Mouse (Mus musculus): ENCODE measurements at regions not wholly inside any gene's neighbourhood (a gene's known extent, or its start where the extent isn't known, plus 50 kb on each side); places are given as distances from the start of the nearest gene placed in this dataset.

DNA sequence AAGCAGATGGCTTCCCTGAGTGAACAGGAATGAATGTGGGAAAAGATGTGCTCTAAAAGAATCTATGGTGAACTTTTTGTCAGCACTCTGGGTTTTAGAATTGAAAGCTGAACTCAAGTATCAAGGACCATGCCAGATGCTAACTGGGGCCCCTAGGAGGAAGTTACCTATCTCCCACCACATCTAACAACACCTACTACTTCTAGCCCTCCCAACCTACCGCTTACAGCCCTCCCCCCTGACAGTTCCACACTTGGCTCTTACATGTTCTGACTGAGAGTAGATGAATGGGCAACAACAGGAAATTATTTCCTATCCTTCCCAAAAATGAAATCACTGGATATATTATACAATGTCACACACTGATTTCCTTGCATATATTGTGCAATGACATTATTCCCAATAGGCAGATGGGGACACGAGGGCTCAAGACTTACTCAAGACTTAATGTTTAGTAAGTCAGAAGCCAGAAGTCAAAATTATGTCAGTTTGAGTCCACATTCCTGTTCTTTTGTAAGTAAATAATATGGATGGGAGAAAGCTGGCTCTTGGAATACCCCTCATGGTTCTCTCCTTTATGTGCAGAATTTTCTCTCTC, 506.1 kb upstream of the A1bg start:
- no peak overlapping the region for H3K9ac ChIP-seq
- H3K4me3 ChIP-seq = no peak overlapping the region
- no peaks in the 10 kb centered on the region for H3K36me3 ChIP-seq
- H3K27me3 ChIP-seq = no peaks in the 10 kb centered on the region
- no peak overlapping the region for H3K4me2 ChIP-seq (replicated peaks)
- H3K27ac ChIP-seq = no peak overlapping the region
- 92% methylated on average over 2 of the region's 2 CpGs for WGBS
- no peak for ATAC-seq (ENCODE audit: insufficient number of reproducible peaks, insufficient read depth, low FRiP score, low TSS enrichment)
- no peaks in the 10 kb centered on the region for H3K9me3 ChIP-seq
- no peaks in the 10 kb centered on the region for H3K4me1 ChIP-seq

DNA sequence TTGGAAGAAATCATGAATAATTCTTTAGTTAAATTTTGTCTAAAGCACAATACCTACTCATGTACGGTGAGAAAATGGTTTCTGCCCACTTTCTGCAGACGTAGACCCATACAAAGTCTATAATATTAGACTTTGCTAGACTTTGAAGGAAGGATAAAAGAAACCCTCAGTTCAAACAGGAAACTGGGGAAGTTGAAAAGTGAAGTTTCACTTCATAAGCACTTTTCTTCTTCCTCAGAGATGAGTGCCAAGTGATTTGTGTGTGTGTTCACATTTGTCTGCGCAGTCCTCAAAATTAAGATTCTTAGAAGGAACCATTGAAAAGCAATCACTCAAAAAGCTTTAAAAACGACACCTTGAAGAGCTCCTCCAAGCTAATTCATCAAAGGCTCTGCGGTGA, 500.2 kb upstream of the A1bg start:
- Histone ChIP-seq H3K36me3 (no peaks in the 10 kb centered on the region), H3K27ac (no peak overlapping the region), H3K9ac (no peak overlapping the region), H3K27me3 (no peaks in the 10 kb centered on the region), H3K9me3 (no peaks in the 10 kb centered on the region), H3K4me2 (replicated peaks) (no peak overlapping the region), H3K4me3 (no peak overlapping the region), H3K4me1 (no peaks in the 10 kb centered on the region)
- ATAC-seq (ENCODE audit: insufficient number of reproducible peaks, insufficient read depth, low FRiP score, low TSS enrichment) = no peak
- WGBS = 87% methylated on average over 5 of the region's 5 CpGs

DNA sequence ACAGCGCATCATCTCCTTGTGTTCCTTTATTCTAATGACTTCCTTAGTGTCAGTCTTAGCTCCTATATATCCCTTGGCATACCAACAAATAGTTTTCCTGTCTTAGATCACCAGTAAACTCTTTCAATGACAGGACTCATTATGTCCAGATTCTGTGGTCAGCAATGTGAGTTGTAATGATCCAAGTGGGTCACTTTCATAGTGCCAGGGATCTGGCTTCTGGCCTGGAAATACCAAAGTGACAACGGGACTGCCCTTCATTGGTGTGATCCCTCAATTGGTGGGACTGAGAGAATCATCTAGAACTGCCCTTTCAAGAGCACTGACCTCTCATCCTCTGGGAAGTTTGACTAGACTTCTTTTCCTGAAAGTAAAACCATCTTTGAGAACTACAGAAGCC, 494.7 kb upstream of the A1bg start:
- H3K4me3 ChIP-seq = no peak overlapping the region
- no peaks in the 10 kb centered on the region for H3K36me3 ChIP-seq
- H3K9me3 ChIP-seq = no peaks in the 10 kb centered on the region
- no peak overlapping the region for H3K4me2 ChIP-seq (replicated peaks)
- no peak for ATAC-seq (ENCODE audit: insufficient number of reproducible peaks, insufficient read depth, low FRiP score, low TSS enrichment)
- no peak overlapping the region for H3K9ac ChIP-seq
- H3K4me1 ChIP-seq = no peaks in the 10 kb centered on the region
- 87% methylated on average over 2 of the region's 2 CpGs for WGBS
- H3K27me3 ChIP-seq = no peaks in the 10 kb centered on the region
- no peak overlapping the region for H3K27ac ChIP-seq

DNA sequence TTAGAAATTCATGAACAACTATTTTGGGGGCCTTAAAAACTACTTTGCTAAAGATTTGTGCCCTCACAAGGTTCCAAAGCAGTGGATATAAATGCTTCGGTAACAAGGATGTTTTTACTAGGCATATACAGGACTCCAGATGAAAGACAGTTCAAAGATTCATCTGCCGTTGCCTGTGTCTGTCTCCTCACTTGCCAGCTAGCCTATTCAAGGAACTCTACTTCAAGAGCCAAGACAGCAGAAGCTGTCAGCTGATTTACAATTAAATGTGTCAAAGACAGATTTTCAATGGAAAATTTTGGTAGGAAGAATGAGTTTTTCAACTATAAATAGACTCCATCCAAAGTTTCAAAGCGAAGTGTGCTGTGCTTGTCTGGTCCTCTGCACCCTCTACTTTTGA, 494.0 kb upstream of the A1bg start:
- Histone ChIP-seq H3K4me3 (no peak overlapping the region), H3K36me3 (no peaks in the 10 kb centered on the region), H3K9me3 (no peaks in the 10 kb centered on the region), H3K27ac (no peak overlapping the region), H3K9ac (no peak overlapping the region), H3K27me3 (no peaks in the 10 kb centered on the region), H3K4me2 (replicated peaks) (no peak overlapping the region), H3K4me1 (no peaks in the 10 kb centered on the region)
- 80% methylated on average over 3 of the region's 3 CpGs for WGBS
- no peak for ATAC-seq (ENCODE audit: insufficient number of reproducible peaks, insufficient read depth, low FRiP score, low TSS enrichment)

DNA sequence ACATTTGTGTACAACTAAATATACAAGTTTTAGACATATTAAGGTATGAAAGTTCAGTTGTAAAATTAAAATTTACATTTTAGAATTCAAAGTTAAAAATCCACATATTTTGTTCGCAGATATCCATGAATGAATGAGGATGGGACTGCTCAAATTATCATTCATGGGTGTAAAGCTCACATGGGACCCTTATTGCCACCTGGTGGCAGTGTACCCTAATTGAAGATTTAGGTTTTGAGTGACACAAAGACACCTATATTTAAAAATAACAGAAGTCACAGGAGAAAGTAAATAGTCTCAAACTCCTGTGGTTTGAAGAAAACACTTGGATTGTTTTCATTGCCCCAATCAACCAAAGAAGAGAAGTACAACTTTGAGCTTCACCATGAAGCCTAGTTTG, 492.8 kb upstream of the A1bg start:
- Histone ChIP-seq H3K9me3 (no peaks in the 10 kb centered on the region), H3K36me3 (no peaks in the 10 kb centered on the region), H3K4me1 (no peaks in the 10 kb centered on the region), H3K4me2 (replicated peaks) (no peak overlapping the region), H3K27ac (no peak overlapping the region), H3K27me3 (no peaks in the 10 kb centered on the region), H3K9ac (no peak overlapping the region), H3K4me3 (no peak overlapping the region)
- 61% methylated on average over 1 of the region's 1 CpGs for WGBS
- ATAC-seq (ENCODE audit: insufficient number of reproducible peaks, insufficient read depth, low FRiP score, low TSS enrichment) = no peak

DNA sequence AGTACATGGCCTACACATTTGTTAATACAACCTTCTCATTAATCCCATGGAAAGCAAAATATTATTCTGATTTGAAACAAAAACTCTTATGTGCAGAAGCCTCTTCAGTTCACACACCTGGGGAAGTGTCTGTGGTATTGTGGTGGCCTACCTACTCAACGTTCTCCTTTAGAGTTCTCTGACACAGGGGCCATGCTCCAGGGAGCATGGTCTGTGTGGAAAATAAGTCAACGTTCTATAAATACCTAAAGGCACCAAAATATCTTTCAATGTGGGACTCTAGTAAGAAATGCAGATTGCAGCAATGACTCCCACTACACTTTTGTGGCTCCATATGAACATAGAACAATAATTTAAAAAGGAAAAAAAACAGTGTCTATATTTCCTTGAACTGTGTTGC, 489.0 kb upstream of the A1bg start:
- no peaks in the 10 kb centered on the region for H3K27me3 ChIP-seq
- no peak overlapping the region for H3K9ac ChIP-seq
- 82% methylated on average over 2 of the region's 2 CpGs for WGBS
- H3K36me3 ChIP-seq = no peaks in the 10 kb centered on the region
- ATAC-seq (ENCODE audit: insufficient number of reproducible peaks, insufficient read depth, low FRiP score, low TSS enrichment) = no peak
- no peak overlapping the region for H3K27ac ChIP-seq
- no peak overlapping the region for H3K4me2 ChIP-seq (replicated peaks)
- no peak overlapping the region for H3K4me3 ChIP-seq
- no peaks in the 10 kb centered on the region for H3K9me3 ChIP-seq
- no peaks in the 10 kb centered on the region for H3K4me1 ChIP-seq

DNA sequence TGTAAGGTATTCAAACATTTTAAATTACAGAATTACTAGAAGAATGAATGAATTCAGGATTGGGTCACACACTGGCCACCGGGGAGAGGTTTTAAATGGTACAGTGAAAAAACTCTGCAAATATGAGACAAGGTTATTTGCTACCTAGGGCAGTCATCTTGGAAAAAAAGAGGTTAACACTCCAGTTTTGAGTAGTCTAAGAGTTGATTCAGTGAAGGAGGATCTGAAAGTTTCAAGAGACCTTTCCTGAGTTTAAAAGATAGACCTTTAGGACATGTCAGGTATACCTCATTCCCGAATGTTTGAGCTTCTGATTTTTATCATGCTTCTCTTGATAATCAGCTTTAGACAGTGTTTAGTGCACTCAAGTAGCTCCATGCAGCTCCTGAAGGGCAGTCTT, 488.0 kb upstream of the A1bg start:
- H3K4me2 ChIP-seq (replicated peaks) = no peak overlapping the region
- no peak overlapping the region for H3K4me3 ChIP-seq
- no peaks in the 10 kb centered on the region for H3K36me3 ChIP-seq
- H3K27me3 ChIP-seq = no peaks in the 10 kb centered on the region
- H3K9ac ChIP-seq = no peak overlapping the region
- no peaks in the 10 kb centered on the region for H3K9me3 ChIP-seq
- H3K27ac ChIP-seq = no peak overlapping the region
- H3K4me1 ChIP-seq = no peaks in the 10 kb centered on the region
- no peak for ATAC-seq (ENCODE audit: insufficient number of reproducible peaks, insufficient read depth, low FRiP score, low TSS enrichment)
- 86% methylated on average over 2 of the region's 2 CpGs for WGBS

DNA sequence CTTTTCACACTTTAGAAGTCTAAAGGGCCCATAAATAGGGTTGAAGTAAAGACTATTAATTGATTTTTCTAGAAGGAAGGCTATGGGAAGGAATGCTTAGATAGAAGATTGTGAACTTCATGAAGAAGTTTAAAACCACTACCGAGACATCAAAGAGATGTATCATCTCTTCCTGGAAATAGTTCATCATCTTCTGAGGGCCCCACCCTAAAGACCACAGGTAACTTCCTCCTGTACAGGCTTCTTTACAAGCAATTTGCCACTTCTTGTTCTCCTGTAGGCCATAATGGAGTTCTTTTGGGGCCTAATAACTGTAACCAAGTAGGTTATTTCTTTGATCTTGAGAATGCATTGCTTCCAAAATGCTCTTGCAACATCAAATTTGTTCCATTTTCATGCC, 485.8 kb upstream of the A1bg start:
- H3K36me3 ChIP-seq = no peaks in the 10 kb centered on the region
- no peak overlapping the region for H3K4me3 ChIP-seq
- no peak overlapping the region for H3K9ac ChIP-seq
- no peaks in the 10 kb centered on the region for H3K9me3 ChIP-seq
- 100% methylated on average over 1 of the region's 1 CpGs for WGBS
- no peaks in the 10 kb centered on the region for H3K4me1 ChIP-seq
- no peak overlapping the region for H3K27ac ChIP-seq
- ATAC-seq (ENCODE audit: insufficient number of reproducible peaks, insufficient read depth, low FRiP score, low TSS enrichment) = no peak
- H3K4me2 ChIP-seq (replicated peaks) = no peak overlapping the region
- H3K27me3 ChIP-seq = no peaks in the 10 kb centered on the region

DNA sequence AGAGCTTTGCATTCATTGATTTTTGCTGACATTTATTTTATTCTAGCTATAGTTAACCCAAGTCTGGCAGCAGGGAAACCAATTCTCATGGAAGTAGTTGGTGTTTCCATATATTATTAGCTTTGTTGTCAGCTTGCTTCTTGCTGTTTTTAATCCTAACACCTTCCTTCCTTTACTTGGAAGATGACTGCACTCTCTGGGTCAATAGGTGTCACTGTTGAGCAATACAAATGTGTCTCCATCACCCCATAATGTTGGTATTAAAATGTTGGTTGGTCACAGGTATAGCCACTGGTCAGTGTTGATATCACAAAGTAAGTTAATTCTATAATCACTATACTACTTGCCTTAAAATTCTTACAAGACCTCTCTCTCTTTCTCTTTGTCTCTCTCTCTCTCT, 477.9 kb upstream of the A1bg start:
- Histone ChIP-seq H3K4me2 (replicated peaks) (no peak overlapping the region), H3K9ac (no peak overlapping the region), H3K9me3 (no peaks in the 10 kb centered on the region), H3K27ac (no peak overlapping the region), H3K36me3 (no peaks in the 10 kb centered on the region), H3K27me3 (no peaks in the 10 kb centered on the region), H3K4me3 (no peak overlapping the region), H3K4me1 (no peaks in the 10 kb centered on the region)
- no peak for ATAC-seq (ENCODE audit: insufficient number of reproducible peaks, insufficient read depth, low FRiP score, low TSS enrichment)

DNA sequence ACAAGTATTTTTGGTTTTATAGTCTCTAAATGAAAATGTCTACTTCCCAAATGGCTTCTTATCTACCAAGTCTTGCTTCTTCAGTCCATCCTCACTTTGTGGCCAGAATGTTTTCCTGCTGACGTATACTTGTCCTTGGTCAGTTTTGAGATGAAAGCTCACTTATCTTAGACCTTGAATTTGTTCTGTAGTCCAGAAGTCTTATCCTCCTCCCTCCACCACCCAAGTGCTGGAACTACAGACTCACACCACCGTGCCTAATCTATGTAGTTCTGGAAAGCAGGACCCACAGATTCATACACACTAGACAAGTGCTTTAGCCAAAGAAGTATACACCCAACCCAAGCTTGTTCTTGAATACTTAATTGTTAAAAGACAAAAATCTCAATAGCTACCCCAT, 477.2 kb upstream of the A1bg start:
- H3K9me3 ChIP-seq = no peaks in the 10 kb centered on the region
- no peak overlapping the region for H3K27ac ChIP-seq
- no peak overlapping the region for H3K9ac ChIP-seq
- no peaks in the 10 kb centered on the region for H3K36me3 ChIP-seq
- 84% methylated on average over 2 of the region's 2 CpGs for whole genome bisulfite sequencing
- no peak overlapping the region for H3K4me2 ChIP-seq (replicated peaks)
- H3K27me3 ChIP-seq = no peaks in the 10 kb centered on the region
- H3K4me1 ChIP-seq = no peaks in the 10 kb centered on the region
- no peak for ATAC-seq (ENCODE audit: insufficient number of reproducible peaks, insufficient read depth, low FRiP score, low TSS enrichment)
- H3K4me3 ChIP-seq = no peak overlapping the region

DNA sequence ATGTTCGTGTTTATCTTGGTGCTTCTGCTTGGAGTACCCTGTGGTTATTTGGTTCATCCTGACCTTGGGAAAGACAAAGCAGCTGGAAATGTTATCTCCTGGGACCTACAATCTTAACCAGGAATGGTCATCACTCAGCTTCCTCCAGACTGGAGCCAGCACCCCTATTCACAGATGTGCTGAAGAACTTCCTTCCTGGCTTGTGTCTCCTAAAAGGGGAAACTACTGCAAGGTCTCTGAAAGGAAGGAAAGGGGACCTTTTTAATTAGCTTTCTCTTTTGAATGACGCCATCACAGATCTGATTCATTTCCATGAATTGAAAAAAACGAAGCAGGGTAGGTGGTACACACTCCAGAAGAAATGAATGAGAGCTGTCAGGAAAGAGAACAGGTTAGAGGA, 476.0 kb upstream of the A1bg start:
- H3K27me3 ChIP-seq = no peaks in the 10 kb centered on the region
- H3K4me2 ChIP-seq (replicated peaks) = no peak overlapping the region
- H3K9me3 ChIP-seq = no peaks in the 10 kb centered on the region
- H3K36me3 ChIP-seq = no peaks in the 10 kb centered on the region
- no peak overlapping the region for H3K9ac ChIP-seq
- H3K4me1 ChIP-seq = no peaks in the 10 kb centered on the region
- ATAC-seq (ENCODE audit: insufficient number of reproducible peaks, insufficient read depth, low FRiP score, low TSS enrichment) = no peak
- H3K4me3 ChIP-seq = no peak overlapping the region
- WGBS = 81% methylated on average over 3 of the region's 3 CpGs
- no peak overlapping the region for H3K27ac ChIP-seq

DNA sequence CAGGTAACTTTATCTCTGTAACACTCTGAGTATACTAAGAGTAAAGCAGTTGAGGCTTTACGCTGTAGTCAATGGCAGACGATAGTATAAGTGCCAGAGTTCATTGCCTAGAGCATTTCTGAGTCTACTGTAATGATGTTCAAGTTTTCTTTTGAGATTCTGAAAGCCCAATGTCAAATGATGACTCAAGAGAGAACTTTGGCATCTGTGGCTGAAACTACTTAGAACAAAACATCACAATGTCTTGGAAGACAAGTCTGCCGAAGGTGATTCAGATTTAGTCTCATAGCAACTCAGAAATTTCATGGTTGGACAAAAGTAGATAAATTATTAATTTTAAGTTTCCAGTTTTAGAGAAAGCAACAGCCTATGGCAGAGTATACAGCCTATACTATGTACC, 474.2 kb upstream of the A1bg start:
- H3K27me3 ChIP-seq = no peaks in the 10 kb centered on the region
- 81% methylated on average over 3 of the region's 3 CpGs for WGBS
- H3K9me3 ChIP-seq = no peaks in the 10 kb centered on the region
- H3K36me3 ChIP-seq = no peaks in the 10 kb centered on the region
- H3K9ac ChIP-seq = no peak overlapping the region
- H3K4me1 ChIP-seq = no peaks in the 10 kb centered on the region
- H3K4me3 ChIP-seq = no peak overlapping the region
- no peak for ATAC-seq (ENCODE audit: insufficient number of reproducible peaks, insufficient read depth, low FRiP score, low TSS enrichment)
- H3K4me2 ChIP-seq (replicated peaks) = no peak overlapping the region
- H3K27ac ChIP-seq = no peak overlapping the region

DNA sequence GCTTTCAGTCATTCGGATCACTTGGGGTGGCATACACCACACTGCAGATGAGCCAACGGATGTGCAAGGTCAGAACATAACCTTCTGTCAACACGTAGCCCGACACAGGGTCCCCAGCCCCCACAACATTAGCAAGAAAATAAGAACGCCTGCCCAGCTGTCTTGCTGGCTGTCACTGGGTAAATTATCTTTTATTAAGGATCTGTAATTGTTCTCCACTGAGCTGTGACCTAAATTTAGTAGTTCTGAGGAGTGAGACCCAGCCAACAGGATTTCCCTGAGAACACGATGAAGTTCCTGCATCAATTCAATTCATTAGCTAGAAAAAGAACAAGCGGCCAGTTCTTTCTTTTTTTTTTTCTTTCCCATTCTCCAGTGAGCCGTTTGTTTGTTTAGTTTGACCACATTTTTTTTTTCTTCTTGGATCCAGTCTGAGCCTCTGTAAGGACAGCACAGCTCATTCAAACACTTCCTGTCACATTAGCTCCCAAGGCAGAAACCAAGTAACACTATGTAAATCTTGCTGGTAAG, 472.5 kb upstream of the A1bg start:
- Histone ChIP-seq H3K4me1 (no peaks in the 10 kb centered on the region), H3K9me3 (no peaks in the 10 kb centered on the region), H3K4me3 (no peak overlapping the region), H3K36me3 (no peaks in the 10 kb centered on the region), H3K4me2 (replicated peaks) (no peak overlapping the region), H3K27ac (no peak overlapping the region), H3K27me3 (no peaks in the 10 kb centered on the region), H3K9ac (no peak overlapping the region)
- ATAC-seq (ENCODE audit: insufficient number of reproducible peaks, insufficient read depth, low FRiP score, low TSS enrichment) = no peak
- WGBS = 22% methylated on average over 8 of the region's 8 CpGs
